Mouse (Mus musculus): ENCODE results near the gene 2310022B05Rik.

2310022B05Rik gene

GRCm38 (mm10) chr8:124661781-124662180, 1.4 kb downstream of the 2310022B05Rik start:
- DNase-seq (ENCODE audit: low read depth, low spot score) = no peak

- DNase-seq (ENCODE audit: low read depth, low spot score) = peak; percentile 29
Observed at GRCm38 (mm10) chr8:124658415-124658814, 4.8 kb downstream of the 2310022B05Rik start.

GRCm38 (mm10) chr8:124657961-124658360, 5.2 kb downstream of the 2310022B05Rik start:
- peak; percentile 27 for DNase-seq (ENCODE audit: low read depth, low spot score)

- no peak for DNase-seq (ENCODE audit: low read depth, low spot score)
Observed at GRCm38 (mm10) chr8:124653568-124654475, 9.3 kb downstream of the 2310022B05Rik start.

- DNase-seq (ENCODE audit: low read depth, low spot score) = no peak
Observed at GRCm38 (mm10) chr8:124652546-124652945, 10.6 kb downstream of the 2310022B05Rik start.

GRCm38 (mm10) chr8:124651776-124652175, 11.4 kb downstream of the 2310022B05Rik start:
- no peak for DNase-seq (ENCODE audit: low read depth, low spot score)

GRCm38 (mm10) chr8:124648311-124648710, 14.9 kb downstream of the 2310022B05Rik start:
- DNase-seq (ENCODE audit: low read depth, low spot score) = no peak

- no peak for DNase-seq (ENCODE audit: low read depth, low spot score)
Observed at GRCm38 (mm10) chr8:124643540-124644339, 19.4 kb downstream of the 2310022B05Rik start.

- no peak for DNase-seq (ENCODE audit: low read depth, low spot score)
Observed at GRCm38 (mm10) chr8:124641599-124641998, 21.6 kb downstream of the 2310022B05Rik start.

- DNase-seq (ENCODE audit: low read depth, low spot score) = no peak
Observed at GRCm38 (mm10) chr8:124635247-124635502, 28.0 kb downstream of the 2310022B05Rik start.

GRCm38 (mm10) chr8:124634411-124635246, 28.5 kb downstream of the 2310022B05Rik start:
- no peak for DNase-seq (ENCODE audit: low read depth, low spot score)

- DNase-seq (ENCODE audit: low read depth, low spot score) = no peak
Observed at GRCm38 (mm10) chr8:124633001-124633703, 30.0 kb downstream of the 2310022B05Rik start.

GRCm38 (mm10) chr8:124631966-124632365, 31.2 kb downstream of the 2310022B05Rik start:
- DNase-seq (ENCODE audit: low read depth, low spot score) = no peak

GRCm38 (mm10) chr8:124630891-124631290, 32.3 kb downstream of the 2310022B05Rik start:
- no peak for DNase-seq (ENCODE audit: low read depth, low spot score)

- DNase-seq (ENCODE audit: low read depth, low spot score) = no peak
Observed at GRCm38 (mm10) chr8:124630489-124630888, 32.7 kb downstream of the 2310022B05Rik start.

GRCm38 (mm10) chr8:124626251-124626650, 36.9 kb downstream of the 2310022B05Rik start:
- DNase-seq (ENCODE audit: low read depth, low spot score) = no peak

- DNase-seq (ENCODE audit: low read depth, low spot score) = no peak
Observed at GRCm38 (mm10) chr8:124621255-124621654, 41.9 kb downstream of the 2310022B05Rik start.

GRCm38 (mm10) chr8:124618252-124618651, 44.9 kb downstream of the 2310022B05Rik start:
- DNase-seq (ENCODE audit: low read depth, low spot score) = no peak

GRCm38 (mm10) chr8:124617266-124617869, 45.8 kb downstream of the 2310022B05Rik start:
- DNase-seq (ENCODE audit: low read depth, low spot score) = no peak

- no peak for DNase-seq (ENCODE audit: low read depth, low spot score)
Observed at GRCm38 (mm10) chr8:124614325-124614724, 48.8 kb downstream of the 2310022B05Rik start.

- DNase-seq (ENCODE audit: low read depth, low spot score) = no peak
Observed at GRCm38 (mm10) chr8:124608972-124609353, 54.2 kb downstream of the 2310022B05Rik start.

All from c-Kit-negative CD71-positive TER-119-positive erythroid progenitor cells, embryonic 14.5 days (primary cell).